8 mouse cellular contexts compared by ENCODE assay signal in genomic region chr9:111689680-111690483, GRCm38 (mm10). TPM values are rescaled to one million over a fixed set of nuclear protein-coding genes. Genes with fewer than 3 reads are reported as not detected.
DNase-seq lines count a peak whose midpoint lies in the region; ATAC-seq and TF ChIP-seq lines count a peak whose summit lies in the region.

TSS of gene Stac (minus strand) at chr9:111690348.

- DNase-seq in kidney, postnatal 0 days (ENCODE audit: low spot score) = peak; percentile 25
- no peak for DNase-seq in kidney, adult 18-20 months
- peak; percentile 49 for DNase-seq in adrenal gland, postnatal 25 days
- peak; percentile 34 to 49 for DNase-seq in kidney, postnatal 4 days
- DNase-seq in spleen, postnatal 10 days (ENCODE audit: low spot score in 2 of 2) = no peak
- no peak for DNase-seq in ovary, postnatal 14 days (ENCODE audit: low spot score)

- H3K4me2 ChIP-seq in kidney, postnatal 0 days (ENCODE audit: low read length) = peak within 1 kb of the TSS; percentile 87
- peak within 1 kb of the TSS; percentile 98 for H3K4me2 ChIP-seq in forebrain, embryonic 12.5 days
- H3K4me2 ChIP-seq in neural tube, embryonic 13.5 days = peak within 1 kb of the TSS; percentile 94

- no peaks in the 10 kb centered on the region for H3K9me3 ChIP-seq in kidney, postnatal 0 days (replicated peaks; ENCODE audit: low read length)
- H3K9me3 ChIP-seq in forebrain, embryonic 12.5 days = no peaks in the 10 kb centered on the region
- no peaks in the 10 kb centered on the region for H3K9me3 ChIP-seq in neural tube, embryonic 13.5 days

- WGBS in kidney, postnatal 0 days = 2% methylated on average over 55 of the region's 64 CpGs
- WGBS in forebrain, embryonic 12.5 days = 2% methylated on average over 54 of the region's 64 CpGs
- WGBS in neural tube, embryonic 13.5 days = 3% methylated on average over 64 of the region's 64 CpGs

- no peak within 1 kb of the TSS for H3K27ac ChIP-seq in kidney, postnatal 0 days
- no peak within 1 kb of the TSS for H3K27ac ChIP-seq in forebrain, embryonic 12.5 days
- H3K27ac ChIP-seq in neural tube, embryonic 13.5 days (replicated peaks) = no peak within 1 kb of the TSS

- H3K9ac ChIP-seq in kidney, postnatal 0 days (ENCODE audit: low read depth, low read length) = 0 out of 2 replicates have a peak within 1 kb of the TSS, but pooled peaks have one; percentile 38
- peak within 1 kb of the TSS; percentile 63 for H3K9ac ChIP-seq in forebrain, embryonic 12.5 days
- peak within 1 kb of the TSS; percentile 78 for H3K9ac ChIP-seq in neural tube, embryonic 13.5 days

- ATAC-seq in kidney, postnatal 0 days (replicated peaks; ENCODE audit: low FRiP score, low read depth) = peak; percentile 65
- ATAC-seq in forebrain, embryonic 12.5 days (ENCODE audit: low FRiP score) = peak; percentile 88
- ATAC-seq in neural tube, embryonic 13.5 days (ENCODE audit: low read depth) = peak; percentile 78

- no peak for TF ChIP-seq CTCF in kidney, postnatal 0 days (IDR thresholded peaks at IDR 0.05; ENCODE audit: low read depth)

- H3K4me3 ChIP-seq in kidney, postnatal 0 days (replicated peaks; ENCODE audit: low read depth, low read length) = peak within 1 kb of the TSS; percentile 40
- peak within 1 kb of the TSS; percentile 61 for H3K4me3 ChIP-seq in forebrain, embryonic 12.5 days (replicated peaks)
- H3K4me3 ChIP-seq in neural tube, embryonic 13.5 days = peak within 1 kb of the TSS; percentile 61

- H3K36me3 ChIP-seq in kidney, postnatal 0 days (ENCODE audit: insufficient read depth, low read length) = no peaks in the 10 kb centered on the region
- no peaks in the 10 kb centered on the region for H3K36me3 ChIP-seq in forebrain, embryonic 12.5 days (replicated peaks)
- H3K36me3 ChIP-seq in neural tube, embryonic 13.5 days = no peaks in the 10 kb centered on the region

- H3K27me3 ChIP-seq in kidney, postnatal 0 days (ENCODE audit: insufficient read depth, low read length) = no peaks in the 10 kb centered on the region
- H3K27me3 ChIP-seq in forebrain, embryonic 12.5 days = peaks cover 31% of the 10 kb centered on the region
- H3K27me3 ChIP-seq in neural tube, embryonic 13.5 days = peaks cover 30% of the 10 kb centered on the region

- no peaks in the 10 kb centered on the region; the same call in 1 of the 2 replicates for H3K4me1 ChIP-seq in kidney, postnatal 0 days (replicated peaks; ENCODE audit: insufficient read depth, low read length)
- H3K4me1 ChIP-seq in forebrain, embryonic 12.5 days = peaks cover 11% of the 10 kb centered on the region
- H3K4me1 ChIP-seq in neural tube, embryonic 13.5 days (replicated peaks) = peaks cover 13% of the 10 kb centered on the region

RNA-seq across cellular contexts. Expression of gene Stac, which starts in this region (rescaled TPM):
- polyA plus RNA-seq in kidney, postnatal 0 days (2015; fragmentation: Nextera tagmentation; extraction: Ambion mirVana) = 2.3 and 3.1 TPM in 2 replicates
- 5.2 and 5.3 TPM in 2 replicates for total RNA-seq in adrenal gland, postnatal 25 days (2021)
- polyA plus RNA-seq in forebrain, embryonic 12.5 days (2016; fragmentation: Nextera tagmentation; extraction: Ambion mirVana) = 2.3 and 3.1 TPM in 2 replicates
- 8.1 and 10.1 TPM in 2 replicates for polyA plus RNA-seq in neural tube, embryonic 13.5 days (2015; fragmentation: Nextera tagmentation; extraction: Ambion mirVana)

Comparison
In these comparisons a context has a peak if more than half of its experiments do, and no peak if none do; other contexts are left out.
1. DNase-seq: peak in kidney, postnatal 0 days (single experiment), adrenal gland, postnatal 25 days (single experiment) and kidney, postnatal 4 days (2 of 2); none in kidney, adult 18-20 months (single experiment), spleen, postnatal 10 days (0 of 2) and ovary, postnatal 14 days (single experiment).
2. Peak in every context shown above with its lines, with median percentiles within 50 percentile points of each other: ATAC-seq, H3K4me2 ChIP-seq, H3K4me3 ChIP-seq and H3K9ac ChIP-seq.